Mouse (Mus musculus): Measurements from ENCODE around the gene Cby1.

Gene Cby1

GRCm38 (mm10) chr15:79677936-79678335 is 18.9 kb downstream of the Cby1 start:
- DNase-seq (ENCODE audit: low spot score in 2 of 2) = no peak

GRCm38 (mm10) chr15:79681973-79682372 is 23.0 kb downstream of the Cby1 start:
- DNase-seq (ENCODE audit: low spot score in 2 of 2) = no peak

DNA sequence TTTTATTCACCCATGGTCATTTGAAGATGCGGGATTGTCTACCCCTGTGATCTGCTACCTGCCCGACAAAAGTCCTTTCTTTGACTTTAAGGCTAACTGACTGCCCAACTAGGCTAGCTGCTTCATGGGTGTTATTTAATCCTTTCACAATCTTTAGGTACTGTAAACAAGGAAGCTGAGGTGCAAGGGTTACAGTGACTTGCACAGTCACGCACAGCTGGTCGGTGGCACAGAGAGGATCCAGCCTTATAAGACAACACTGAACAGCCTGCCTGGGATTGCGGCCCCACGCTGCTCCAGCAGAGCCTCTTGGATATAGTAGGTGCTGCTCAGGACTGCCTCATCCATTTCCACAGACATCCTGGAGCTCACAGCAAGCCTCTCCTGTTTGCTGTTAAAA is 24.1 kb downstream of the Cby1 start:
- no peak for DNase-seq (ENCODE audit: low spot score in 2 of 2)

- peak; percentile 67 for DNase-seq (ENCODE audit: low spot score in 2 of 2)
These were observed 24.9 kb downstream of the Cby1 start for GRCm38 (mm10) chr15:79683707-79684465.

DNA sequence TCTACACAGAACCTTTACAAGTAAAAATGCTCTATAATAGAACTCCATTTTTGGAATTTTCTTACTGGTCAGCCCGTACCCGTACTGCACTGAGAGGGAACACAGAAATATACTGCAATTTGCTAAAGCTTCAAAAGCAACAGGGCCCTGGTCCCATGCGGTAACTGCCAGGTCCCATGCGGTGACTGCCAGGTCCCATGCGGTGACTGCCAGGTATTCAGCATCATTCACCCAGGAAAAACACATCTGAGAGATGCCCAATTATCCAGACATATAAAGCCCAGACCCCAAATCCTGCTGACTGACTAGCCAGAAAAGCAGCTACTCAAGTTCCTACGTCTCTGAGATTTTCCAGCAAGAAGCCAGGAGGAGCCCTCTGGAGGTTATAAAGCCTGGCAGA is 25.6 kb downstream of the Cby1 start:
- DNase-seq (ENCODE audit: low spot score in 2 of 2) = no peak

- no peak for DNase-seq (ENCODE audit: low spot score in 2 of 2)
These were observed 26.2 kb downstream of the Cby1 start for GRCm38 (mm10) chr15:79685141-79685641.

DNA sequence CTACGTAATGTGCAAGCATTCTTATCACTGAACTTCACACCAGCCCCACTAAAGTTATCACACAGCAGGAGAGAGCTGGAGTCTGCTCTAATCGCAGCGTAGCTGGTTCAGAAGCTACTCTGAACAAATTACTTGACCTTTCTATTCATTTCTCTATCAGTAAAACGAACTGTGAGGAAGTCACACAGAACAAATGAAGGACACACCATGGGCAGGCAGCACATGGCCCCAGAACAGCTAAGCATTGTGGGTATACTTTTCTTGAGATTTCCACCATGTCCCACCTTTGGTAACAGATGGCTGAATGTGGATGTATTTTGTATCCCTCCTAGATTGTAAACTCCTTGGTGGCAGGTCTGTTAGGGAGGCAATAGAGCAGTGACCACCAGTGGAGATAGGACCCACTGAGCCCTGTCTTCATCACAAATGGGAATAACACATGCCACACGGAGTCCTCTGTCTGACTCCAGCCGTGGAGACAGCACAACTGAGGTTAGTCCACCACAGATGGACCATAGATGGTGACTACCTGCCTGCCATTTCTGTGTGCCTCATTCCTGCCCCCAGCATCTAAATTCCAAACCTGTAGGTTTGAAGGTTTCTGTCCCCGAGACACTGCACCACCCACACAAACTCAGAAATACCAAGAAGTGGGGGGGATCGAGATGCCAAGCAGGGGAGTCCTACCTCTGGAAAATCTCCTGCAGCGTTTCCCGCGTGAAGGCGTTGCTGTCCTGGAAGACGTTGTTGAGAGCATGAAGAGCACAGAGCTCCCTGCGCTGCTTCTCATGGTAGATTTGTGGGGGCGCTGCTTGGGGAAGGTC is 27.3 kb downstream of the Cby1 start:
- peak; percentile 42 to 44 for DNase-seq (ENCODE audit: low spot score in 2 of 2)

- DNase-seq (ENCODE audit: low spot score in 2 of 2) = no peak
These were observed 28.2 kb downstream of the Cby1 start for GRCm38 (mm10) chr15:79687175-79687574.

GRCm38 (mm10) chr15:79687646-79688267 is 28.8 kb downstream of the Cby1 start, which contains the start of gene Josd1:
Gene Josd1, minus strand, starts transcription at chr15:79687919.
- peak; percentile 95 to 96 for DNase-seq (ENCODE audit: low spot score in 2 of 2)

DNA sequence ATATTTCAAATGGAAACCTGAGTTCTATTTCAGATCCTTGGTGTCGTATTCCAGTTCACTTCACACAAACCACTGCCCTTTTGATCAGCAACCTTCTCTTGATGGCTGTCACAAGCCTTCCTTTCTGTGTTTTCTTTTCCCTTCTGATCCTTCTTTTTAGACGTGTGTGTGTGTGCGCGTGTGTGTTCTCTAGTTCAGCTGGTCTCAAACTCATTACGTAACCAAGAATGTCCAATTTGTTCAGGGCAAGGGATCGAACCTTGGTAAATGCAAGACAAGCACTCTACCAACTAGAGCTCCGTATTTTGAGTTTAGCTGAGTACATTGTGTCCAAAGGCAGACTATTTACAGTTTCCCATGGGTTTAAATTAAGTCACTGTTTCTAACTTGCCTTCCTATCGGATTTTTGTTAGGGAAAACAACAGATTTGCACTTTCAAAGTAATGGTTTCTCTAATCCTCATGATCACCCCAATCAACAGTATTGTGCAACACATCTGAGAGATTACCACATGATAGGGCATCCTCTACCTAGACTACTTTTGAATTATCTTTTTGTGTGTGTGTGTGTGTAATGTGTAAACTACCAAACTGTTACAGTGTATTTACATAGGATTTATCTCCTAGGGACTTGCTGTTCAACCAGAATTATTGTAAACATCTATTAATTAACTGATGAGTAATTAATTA is 29.4 kb downstream of the Cby1 start:
- DNase-seq (ENCODE audit: low spot score in 2 of 2) = no peak

DNA sequence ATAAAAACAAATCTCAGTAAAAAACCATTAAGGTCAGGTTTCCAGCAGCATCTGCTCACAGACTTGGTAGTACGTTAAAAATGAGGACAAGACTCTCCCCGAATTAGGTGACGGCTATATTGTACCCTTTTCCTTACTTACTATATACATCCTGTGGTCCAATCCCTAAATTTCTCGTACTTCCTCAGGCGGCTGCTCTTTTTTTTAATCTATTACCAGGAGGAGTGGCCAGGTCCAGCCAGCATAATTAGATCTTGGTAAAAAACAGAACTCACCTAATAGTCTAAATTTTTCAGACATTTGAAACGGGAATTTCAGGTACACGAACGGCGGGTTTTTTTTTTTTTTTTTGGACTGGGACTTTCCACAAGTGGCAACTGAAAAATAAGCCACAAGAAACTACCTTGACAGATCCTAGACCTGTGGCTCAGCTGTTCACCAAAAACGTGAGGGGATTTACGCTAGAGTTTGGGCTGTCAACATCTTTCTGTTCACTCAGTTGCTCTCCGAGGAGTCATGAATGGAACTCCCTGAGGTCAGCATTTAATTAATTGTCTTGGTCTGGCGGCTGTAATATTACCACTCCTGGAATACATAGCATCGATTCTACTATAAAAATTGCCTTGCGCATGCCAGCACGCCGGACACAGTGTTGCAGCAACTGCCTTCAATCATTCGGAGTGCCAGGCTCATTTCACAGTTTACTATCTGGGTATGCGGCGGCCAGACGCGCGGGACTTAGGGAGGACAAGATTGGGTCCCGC is 30.8 kb downstream of the Cby1 start:
- DNase-seq (ENCODE audit: low spot score in 2 of 2) = no peak

- DNase-seq (ENCODE audit: low spot score in 2 of 2) = peak; percentile 97 to 98
These were observed 31.5 kb downstream of the Cby1 start, which contains the start of gene Gtpbp1 for GRCm38 (mm10) chr15:79690426-79691022. Gene Gtpbp1, plus strand, starts transcription at chr15:79690845.

DNA sequence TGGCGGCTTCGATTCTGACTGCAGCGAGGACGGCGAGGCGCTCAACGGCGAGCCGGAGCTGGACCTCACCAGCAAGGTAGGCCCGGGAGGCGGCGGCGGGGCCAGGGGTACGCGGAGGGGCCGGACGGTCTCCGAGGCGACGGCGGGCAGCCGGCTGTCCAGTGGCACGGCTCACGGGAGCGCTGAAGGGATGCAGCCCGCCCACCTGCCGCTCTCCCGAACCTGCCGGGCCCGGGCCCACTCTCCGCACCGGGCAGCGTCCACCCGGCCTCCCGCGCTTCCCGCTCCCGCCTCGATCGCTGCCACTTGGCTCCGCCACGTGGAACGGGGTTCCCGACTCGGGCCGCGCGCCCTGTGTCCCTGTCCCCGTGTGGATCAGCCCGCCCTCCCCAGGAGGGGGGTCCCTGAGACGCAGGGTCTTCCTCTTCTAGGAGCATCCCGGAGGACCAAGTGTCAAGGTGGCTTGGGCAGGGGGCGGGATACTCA is 32.1 kb downstream of the Cby1 start:
- peak in 1 of 2 experiments; percentile 17 for DNase-seq (ENCODE audit: low spot score in 2 of 2)

DNA sequence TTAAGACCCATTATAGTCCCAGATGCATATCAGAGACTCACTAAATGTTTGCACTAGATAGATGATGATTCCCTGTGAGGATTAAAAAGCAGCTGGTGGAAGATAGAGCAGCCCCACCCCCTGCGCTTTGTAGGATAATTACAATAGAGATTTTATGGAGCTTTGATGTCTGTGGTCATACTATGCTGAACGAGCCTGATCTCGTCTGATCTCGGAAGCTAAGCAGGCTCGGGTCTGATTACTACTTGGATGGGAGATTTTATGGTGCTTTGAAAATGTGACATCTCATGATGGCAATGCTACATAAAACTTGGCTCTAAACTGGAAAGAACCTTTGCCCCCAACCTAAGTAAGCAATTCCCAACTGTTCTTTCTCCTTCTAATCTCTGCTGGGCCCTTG is 33.3 kb downstream of the Cby1 start:
- DNase-seq (ENCODE audit: low spot score in 2 of 2) = no peak

GRCm38 (mm10) chr15:79693740-79694139 is 34.7 kb downstream of the Cby1 start:
- DNase-seq (ENCODE audit: low spot score in 2 of 2) = no peak

DNA sequence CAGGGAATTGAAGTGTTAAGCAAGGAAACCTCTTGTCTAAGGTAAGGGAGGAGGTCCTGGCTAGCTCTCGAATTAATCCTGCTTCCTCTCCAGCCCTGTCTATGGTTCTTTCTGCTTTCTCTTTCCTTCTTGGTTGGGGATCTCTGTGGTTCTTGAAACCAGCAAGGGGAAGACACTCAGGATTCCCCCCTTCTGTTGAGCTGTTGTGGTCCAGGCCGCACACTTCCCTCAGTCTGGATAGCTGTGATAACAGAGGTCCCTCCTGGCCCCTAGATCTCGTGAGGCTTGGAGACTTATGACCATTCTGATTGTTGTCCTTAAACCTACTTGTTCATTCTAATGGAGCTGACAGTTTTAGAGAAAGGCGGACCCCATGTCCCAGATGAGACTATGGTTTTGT is 35.5 kb downstream of the Cby1 start:
- no peak for DNase-seq (ENCODE audit: low spot score in 2 of 2)

GRCm38 (mm10) chr15:79695516-79695915 is 36.5 kb downstream of the Cby1 start:
- no peak for DNase-seq (ENCODE audit: low spot score in 2 of 2)

DNA sequence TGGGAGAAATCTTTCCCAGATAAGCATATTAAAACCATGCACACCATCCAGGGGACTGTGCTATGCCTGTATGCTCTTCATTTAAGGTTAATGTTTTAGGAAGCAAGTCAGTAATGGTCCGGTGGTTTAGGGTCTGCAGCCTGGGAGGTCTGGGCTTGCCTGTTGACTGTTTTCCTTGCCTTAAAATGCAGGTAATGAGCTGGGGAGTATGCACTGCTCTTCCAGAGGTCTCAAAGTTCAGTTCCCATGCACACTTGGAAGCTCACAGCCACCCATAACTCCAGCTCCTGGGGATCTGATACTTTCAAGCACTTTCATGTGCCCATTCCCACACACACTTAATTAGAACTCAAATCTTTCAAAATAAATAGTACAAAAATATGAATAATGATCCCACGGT is 37.5 kb downstream of the Cby1 start:
- no peak for DNase-seq (ENCODE audit: low spot score in 2 of 2)

GRCm38 (mm10) chr15:79697011-79697410 is 38.0 kb downstream of the Cby1 start:
- DNase-seq (ENCODE audit: low spot score in 2 of 2) = no peak

DNA sequence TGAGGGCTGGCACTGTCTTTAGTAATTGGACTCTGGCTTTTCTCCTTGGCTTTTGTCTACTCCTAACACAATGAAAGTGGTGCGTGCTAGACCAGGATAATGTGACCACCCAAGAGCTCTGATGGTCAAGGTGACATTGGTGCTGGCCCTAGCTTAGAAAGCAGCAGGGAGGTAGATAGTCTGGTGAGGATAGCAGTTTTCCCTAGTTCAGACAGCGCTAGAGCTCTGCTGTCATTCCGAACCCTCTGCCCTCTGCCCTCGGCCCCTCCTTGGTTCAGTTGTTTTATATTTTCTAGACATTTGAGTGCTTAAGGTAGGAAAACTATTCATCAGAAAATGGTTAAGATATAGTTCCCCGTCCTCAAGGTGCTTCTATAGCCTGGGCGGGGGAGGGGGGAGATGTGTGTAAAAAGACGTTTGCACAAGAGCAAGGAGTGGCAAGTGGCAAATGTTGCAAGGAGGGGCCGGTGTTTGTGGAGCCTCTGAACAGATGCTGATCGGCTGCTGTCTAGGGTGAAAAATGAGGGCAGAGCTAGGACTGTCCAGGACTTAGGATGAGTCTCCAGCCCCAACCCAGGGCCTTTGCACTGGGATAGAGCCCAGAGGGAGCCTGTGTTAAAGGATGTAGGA is 38.7 kb downstream of the Cby1 start:
- no peak for DNase-seq (ENCODE audit: low spot score in 2 of 2)

Measured in right cerebral cortex, adult 2 months (tissue).